Mouse (Mus musculus) lung, adult 10 weeks (tissue): ENCODE measurements around the gene Kif26b. TPM values are rescaled to one million over a fixed set of nuclear protein-coding genes. Genes with fewer than 3 reads are reported as not detected.

Source experiments
- polyA plus RNA-seq: library from polyadenylated mRNA; stranded (reverse); fragments of 350-450 nt; fragmentation: Illumina TruSeq; extraction: RNeasy Lipid Tissue Mini Kit (QIAGEN cat#74804); gene quantifications from one replicate; pipeline ENCODE4 v1.2.3, GENCODE M21; 2014; ENCODE audit warnings: low read depth, low replicate concordance; ENCODE audit not compliant: insufficient read depth

Kif26b gene
- 1.2 TPM for polyA plus RNA-seq

GRCm38 (mm10) chr1:178528431-178529351 lies at the start of gene Kif26b:
Gene Kif26b, plus strand, starts transcription at chr1:178529125.

Other genes with a start within 250 kb of the Kif26b start
- 53.2 TPM for gene Cox20, start 210.0 kb upstream of the Kif26b start, polyA plus RNA-seq
- 77.3 TPM for gene Hnrnpu, start 191.3 kb upstream of the Kif26b start, polyA plus RNA-seq
- gene Efcab2, start 123.0 kb upstream of the Kif26b start, polyA plus RNA-seq = 6.9 TPM